Mouse (Mus musculus) bone marrow macrophage, adult 2 months (primary cell): ENCODE measurements at regions not wholly inside any gene's neighbourhood (a gene's known extent, or its start where the extent isn't known, plus 50 kb on each side); places are given as distances from the start of the nearest gene placed in this dataset.

Source experiments
- H3K27ac ChIP-seq: 2 replicates; pipeline ENCODE4 v1.5.1; 2012; ENCODE audit warnings: low read depth, low read length; ENCODE audit not compliant: insufficient read depth
- H3K4me1 ChIP-seq: 2 replicates; pipeline ENCODE4 v1.6.1; 2012; ENCODE audit warnings: low read length; ENCODE audit not compliant: control insufficient read depth, insufficient read depth
- H3K4me3 ChIP-seq: 2 replicates; pipeline ENCODE4 v1.5.1; 2012; ENCODE audit warnings: mild to moderate bottlenecking, low read length, moderate library complexity; ENCODE audit not compliant: insufficient read depth
- CTCF ChIP-seq: IDR thresholded peaks from 2 replicates; pipeline ENCODE4 v1.5.1; 2012; ENCODE audit warnings: low read depth, mild to moderate bottlenecking, low read length, moderate library complexity
- POLR2A ChIP-seq: IDR thresholded peaks from 2 replicates; pipeline ENCODE4 v1.6.1; 2012; ENCODE audit warnings: mild to moderate bottlenecking, low read depth, low read length, borderline replicate concordance

DNA sequence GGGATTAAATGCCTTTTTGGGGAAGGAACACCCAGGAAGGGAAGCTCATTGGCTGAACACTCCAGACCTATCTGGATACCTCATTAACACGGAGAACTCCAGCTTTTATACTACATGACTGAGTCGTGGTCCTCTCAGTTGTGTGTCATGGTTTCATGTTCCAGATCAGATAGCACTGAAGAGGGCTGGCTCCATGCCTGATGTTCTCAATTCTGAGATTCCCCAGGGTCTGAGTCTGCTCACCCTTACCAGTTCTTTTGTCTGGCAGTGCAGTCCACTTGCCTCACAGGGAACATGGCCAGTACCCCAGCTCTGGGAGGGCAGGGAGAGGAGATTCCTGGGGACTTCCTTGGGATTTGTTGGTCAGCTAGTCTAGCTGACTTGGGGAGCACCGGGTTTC is 372.0 kb downstream of the Cd83 start:
- no peak overlapping the region for H3K4me3 ChIP-seq
- TF ChIP-seq CTCF (no peak), POLR2A (no peak)

DNA sequence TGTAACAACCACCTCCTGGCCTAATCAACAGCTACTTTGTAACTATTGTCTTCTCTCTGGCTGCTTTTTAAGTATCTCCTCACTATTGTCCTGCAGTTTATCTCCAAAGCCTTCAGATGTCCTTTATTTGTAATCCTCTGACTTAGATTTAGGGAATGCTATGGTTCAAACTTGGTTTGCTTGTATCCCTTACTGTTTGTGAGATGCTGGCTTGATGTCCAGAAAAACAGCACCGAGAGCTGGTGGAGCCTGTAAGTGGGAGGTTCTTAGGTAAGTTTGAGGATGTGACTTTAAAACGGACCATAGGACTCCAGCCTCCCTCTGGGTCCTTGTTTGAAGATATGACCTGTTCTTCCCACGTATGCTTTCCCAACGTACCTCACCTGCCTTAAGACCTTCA is 372.7 kb downstream of the Cd83 start:
- Histone ChIP-seq H3K27ac (no peak overlapping the region), H3K4me3 (no peak overlapping the region), H3K4me1 (no peaks in the 10 kb centered on the region)
- TF ChIP-seq POLR2A (no peak), CTCF (no peak)

More for the DNA sequence above, 372.0 kb downstream of the Cd83 start:
- no peaks in the 10 kb centered on the region for H3K4me1 ChIP-seq
- no peak overlapping the region for H3K27ac ChIP-seq

GRCm38 (mm10) chr13:44158364-44158763 is 373.8 kb downstream of the Cd83 start:
- Histone ChIP-seq H3K4me3 (no peak overlapping the region), H3K4me1 (no peaks in the 10 kb centered on the region), H3K27ac (no peak overlapping the region)
- TF ChIP-seq CTCF (no peak), POLR2A (no peak)

GRCm38 (mm10) chr13:44159346-44159745 is 374.8 kb downstream of the Cd83 start:
- Histone ChIP-seq H3K4me1 (no peaks in the 10 kb centered on the region), H3K27ac (no peak overlapping the region), H3K4me3 (no peak overlapping the region)
- TF ChIP-seq CTCF (no peak), POLR2A (no peak)

GRCm38 (mm10) chr13:44164746-44165145 is 380.2 kb downstream of the Cd83 start:
- TF ChIP-seq POLR2A (no peak), CTCF (no peak)
- Histone ChIP-seq H3K4me1 (no peaks in the 10 kb centered on the region), H3K4me3 (no peak overlapping the region), H3K27ac (no peak overlapping the region)

GRCm38 (mm10) chr13:44167186-44167585 is 382.6 kb downstream of the Cd83 start:
- TF ChIP-seq CTCF, result no peak
- TF ChIP-seq POLR2A, result no peak
- Histone ChIP-seq H3K4me1 (no peaks in the 10 kb centered on the region), H3K4me3 (no peak overlapping the region), H3K27ac (no peak overlapping the region)

DNA sequence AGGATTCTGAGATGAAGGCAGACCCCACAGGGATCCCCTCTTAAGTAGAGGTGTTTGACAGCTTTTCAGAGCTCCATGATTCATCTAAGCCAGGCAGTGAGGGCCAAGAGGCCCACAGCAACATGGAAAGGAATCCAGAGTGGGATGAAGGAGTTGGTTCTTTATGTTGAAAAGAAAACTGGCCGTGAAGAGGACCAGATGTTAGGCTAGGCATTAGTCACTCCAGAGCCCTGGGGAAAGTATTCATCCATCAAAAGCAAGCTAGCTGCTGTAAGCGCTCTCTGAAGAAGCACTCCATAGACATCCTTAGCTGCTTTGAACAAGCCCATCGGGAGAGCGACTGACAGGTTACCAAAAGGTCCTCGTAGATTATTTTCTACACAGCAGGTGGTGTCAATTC is 383.6 kb downstream of the Cd83 start:
- H3K4me1 ChIP-seq, result no peaks in the 10 kb centered on the region
- no peak overlapping the region for H3K4me3 ChIP-seq
- TF ChIP-seq POLR2A, result no peak
- TF ChIP-seq CTCF, result no peak
- H3K27ac ChIP-seq, result no peak overlapping the region

GRCm38 (mm10) chr13:44171639-44172038 is 387.1 kb downstream of the Cd83 start:
- TF ChIP-seq CTCF (no peak), POLR2A (no peak)
- Histone ChIP-seq H3K27ac (no peak overlapping the region), H3K4me1 (no peaks in the 10 kb centered on the region), H3K4me3 (no peak overlapping the region)

DNA sequence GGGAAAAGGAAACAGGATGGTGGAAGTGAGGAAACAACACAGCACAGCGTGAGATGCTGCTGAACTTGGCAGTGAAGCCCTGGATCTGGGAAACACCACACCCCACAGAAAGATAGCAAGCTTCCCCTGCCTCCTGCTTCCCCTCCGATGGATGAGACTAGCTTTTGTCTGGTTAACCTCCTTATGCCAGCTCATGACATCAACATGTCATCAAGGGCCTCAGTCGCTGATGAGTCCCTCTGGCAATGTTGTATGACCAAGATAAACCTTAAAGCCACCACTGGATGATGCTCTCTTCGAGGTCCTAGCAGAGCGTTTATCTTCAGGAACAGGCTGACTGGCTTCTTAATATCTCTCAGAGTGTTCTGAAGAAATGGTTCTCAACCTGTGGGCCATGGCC is 388.1 kb downstream of the Cd83 start:
- TF ChIP-seq CTCF (no peak), POLR2A (no peak)
- no peaks in the 10 kb centered on the region for H3K4me1 ChIP-seq
- no peak overlapping the region for H3K27ac ChIP-seq
- H3K4me3 ChIP-seq, result no peak overlapping the region

DNA sequence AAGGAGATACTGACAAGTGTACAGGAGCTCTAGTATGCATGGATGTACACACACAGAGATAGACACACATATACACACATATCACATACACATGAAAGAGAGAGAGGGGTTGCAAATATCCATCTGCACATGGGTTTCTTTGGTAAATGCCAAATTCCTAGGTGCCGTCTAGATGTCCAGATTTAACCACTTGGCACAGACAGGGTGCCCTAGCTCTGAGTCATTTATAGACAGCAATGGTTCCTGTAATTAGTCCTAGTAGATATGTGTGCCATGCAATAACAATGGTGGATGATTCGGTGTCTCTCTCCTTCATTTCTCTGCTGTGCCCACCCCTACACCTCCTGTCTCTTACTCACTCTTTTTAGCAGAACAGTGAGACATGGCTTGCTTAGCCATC is 389.7 kb downstream of the Cd83 start:
- TF ChIP-seq POLR2A (no peak), CTCF (no peak)
- H3K4me3 ChIP-seq, result no peak overlapping the region
- no peak overlapping the region for H3K27ac ChIP-seq
- H3K4me1 ChIP-seq, result no peaks in the 10 kb centered on the region
